In genomic region chr6:125653416-125653815, GRCm38 (mm10) we compare ENCODE assay signal across 20 mouse cellular contexts. TPM values are rescaled to one million over a fixed set of nuclear protein-coding genes. Genes with fewer than 3 reads are reported as not detected.
"Had no signal": no experiment of that assay in that cellular context is flagged by ENCODE, and none has a peak within 500 bp of the region (broad histone marks: within the 10 kb centered on the region; RNA-seq: fewer than 3 reads in every experiment).

No protein-coding gene starts in this region.

- H3K9me3 ChIP-seq: limb, embryonic 12.5 days; limb, embryonic 15.5 days; megakaryocyte, embryonic 14.5 days; midbrain, embryonic 10.5 days; midbrain, embryonic 13.5 days; neural tube, embryonic 13.5 days; stomach, embryonic 15.5 days had no signal

- DNase-seq: kidney, adult 9 months; kidney, postnatal 14 days; kidney, postnatal 4 days; liver, postnatal 0 days; lung, embryonic 14.5 days; lung, postnatal 36 days; retina, postnatal 1 day; right cerebral cortex, postnatal 25 days; spleen, adult 18-20 months; thymus, postnatal 25 days had no signal

- H3K27ac ChIP-seq: limb, embryonic 12.5 days; limb, embryonic 15.5 days; liver, embryonic 14.5 days; midbrain, embryonic 10.5 days; midbrain, embryonic 13.5 days; neural tube, embryonic 13.5 days; stomach, embryonic 15.5 days had no signal

- H3K27me3 ChIP-seq: limb, embryonic 12.5 days; megakaryocyte, embryonic 14.5 days; midbrain, embryonic 13.5 days; neural tube, embryonic 13.5 days; stomach, embryonic 15.5 days had no signal

- H3K36me3 ChIP-seq: limb, embryonic 12.5 days; limb, embryonic 15.5 days; midbrain, embryonic 10.5 days; midbrain, embryonic 13.5 days; neural tube, embryonic 13.5 days; stomach, embryonic 15.5 days had no signal

- H3K4me3 ChIP-seq: limb, embryonic 12.5 days; limb, embryonic 15.5 days; megakaryocyte, embryonic 14.5 days; midbrain, embryonic 10.5 days; midbrain, embryonic 13.5 days; myocyte; neural tube, embryonic 13.5 days; stomach, embryonic 15.5 days had no signal

- H3K4me1 ChIP-seq: midbrain, embryonic 10.5 days; midbrain, embryonic 13.5 days; neural tube, embryonic 13.5 days; stomach, embryonic 15.5 days had no signal

RNA-seq across cellular contexts. Expression of gene Ano2, which starts 36.8 kb away (rescaled TPM):
- total RNA-seq: neutrophil, adult 5-6 weeks had no signal
- polyA plus RNA-seq: limb, embryonic 12.5 days; liver, postnatal 0 days; myocyte had no signal
